Mouse (Mus musculus) macrophage (primary cell): ENCODE data around the gene Runx1. TPM values are rescaled to one million over a fixed set of nuclear protein-coding genes. Genes with fewer than 3 reads are reported as not detected.

ENCODE experiments used
- H3K27ac ChIP-seq: fragments of 350-480 bp; formaldehyde crosslinking; 2 replicates; pipeline ENCODE4 v1.9.0; 2021
- H3K36me3 ChIP-seq: fragments of 350-480 bp; formaldehyde crosslinking; 2 replicates; pipeline ENCODE4 v1.9.0; 2021; ENCODE audit errors: inconsistent target
- H3K4me3 ChIP-seq: fragments of 350-480 bp; formaldehyde crosslinking; 2 replicates; pipeline ENCODE4 v1.9.0; 2021; ENCODE audit errors: inconsistent target
- H3K79me2 ChIP-seq: fragments of 350-480 bp; formaldehyde crosslinking; 2 replicates; pipeline ENCODE4 v1.9.0; 2021; ENCODE audit errors: inconsistent target
- WGBS: methylation state at CpG from one replicate; pipeline ENCODE4 v1.1.7; 2026; ENCODE audit warnings: inconsistent platforms; ENCODE audit not compliant: missing documents; 5-methylcytosine and 5-hydroxymethylcytosine counted together
- polyA plus RNA-seq: library from polyadenylated mRNA; stranded (reverse); fragments of 250-400 nt; gene quantifications from 3 replicates; pipeline ENCODE4 v1.2.4, GENCODE M21; 2018; ENCODE audit warnings: inconsistent platforms

Runx1 gene
- polyA plus RNA-seq, 1 experiment from 2014 or later = 30.4 TPM

DNA sequence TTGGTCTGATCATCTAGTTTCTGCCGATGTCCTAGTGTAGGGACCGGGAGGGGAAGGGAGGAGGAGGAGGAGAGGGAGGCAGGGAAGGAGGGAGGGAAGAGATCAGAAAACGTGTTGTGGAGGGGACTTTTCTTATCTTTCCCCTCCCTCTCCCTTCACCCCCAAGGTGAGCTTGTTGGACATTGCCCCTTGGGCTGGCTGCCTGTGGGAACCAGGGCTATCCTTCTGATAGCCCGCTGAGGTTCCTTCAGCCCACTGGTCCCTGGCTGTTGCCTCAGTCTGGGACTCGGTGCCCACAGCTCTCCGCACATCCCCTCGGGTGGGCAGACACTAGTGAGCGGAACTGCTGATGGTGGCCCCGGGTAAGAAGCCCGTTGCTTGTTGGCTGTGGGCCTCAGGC, 181.6 kb downstream of the Runx1 start:
- peaks cover 100% of the 10 kb centered on the region for H3K79me2 ChIP-seq
- WGBS = 60% methylated on average over 9 of the region's 10 CpGs

GRCm38 (mm10) chr16:92642283-92642682, 183.7 kb downstream of the Runx1 start:
- no peak overlapping the region for H3K27ac ChIP-seq
- WGBS = 90% methylated on average over 8 of the region's 8 CpGs
- peaks cover 50% of the 10 kb centered on the region; the same call in 1 of the 2 replicates for H3K36me3 ChIP-seq

More for the DNA sequence above, 181.6 kb downstream of the Runx1 start:
- Histone ChIP-seq H3K36me3 (peaks cover 43% of the 10 kb centered on the region; the same call in 1 of the 2 replicates), H3K27ac (no peak overlapping the region), H3K4me3 (no peak overlapping the region)

DNA sequence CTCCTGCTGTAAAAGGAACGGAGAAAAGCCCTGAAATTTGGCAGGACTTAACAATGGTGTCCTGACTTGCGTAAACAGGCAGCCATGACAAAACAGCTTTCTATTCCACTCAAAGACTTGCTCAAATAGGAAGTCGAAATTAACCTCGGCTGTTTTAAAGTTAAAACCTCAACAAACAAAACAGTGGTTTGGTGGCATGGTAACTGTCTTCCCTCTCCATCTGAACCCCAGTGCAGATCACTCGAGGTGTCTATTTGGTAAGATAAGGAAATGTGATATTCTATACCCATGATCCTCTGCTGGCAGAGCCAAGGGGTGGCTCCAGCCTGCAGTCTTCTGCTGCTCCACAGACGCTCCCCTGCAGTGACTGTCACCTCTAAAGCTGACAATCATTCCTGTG, 184.9 kb downstream of the Runx1 start:
- no peak overlapping the region for H3K4me3 ChIP-seq
- peaks cover 61% of the 10 kb centered on the region for H3K36me3 ChIP-seq
- H3K79me2 ChIP-seq = peaks cover 100% of the 10 kb centered on the region
- H3K27ac ChIP-seq = no peak overlapping the region
- WGBS = 24% methylated on average over 6 of the region's 6 CpGs

More at GRCm38 (mm10) chr16:92642283-92642682, 183.7 kb downstream of the Runx1 start:
- Histone ChIP-seq H3K4me3 (no peak overlapping the region), H3K79me2 (peaks cover 100% of the 10 kb centered on the region)

DNA sequence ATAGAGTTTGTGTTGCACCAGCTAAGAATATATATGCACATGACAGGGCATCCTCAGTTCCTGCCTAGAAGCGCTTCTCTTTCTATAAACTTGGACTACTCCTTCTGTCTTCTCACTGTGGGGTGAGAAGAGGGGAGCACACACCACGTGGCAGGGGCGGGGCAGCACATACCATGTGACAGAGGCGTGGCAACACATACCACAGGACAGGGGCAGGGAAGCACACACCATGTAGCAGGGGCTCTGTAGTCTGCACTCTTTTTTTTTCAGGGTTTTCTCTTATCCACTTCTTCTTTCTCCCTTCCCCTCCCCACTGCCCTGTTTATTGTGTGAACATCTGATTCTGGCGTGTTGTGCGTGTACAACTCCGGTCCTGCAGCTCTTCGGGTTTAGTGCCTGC, 186.9 kb downstream of the Runx1 start:
- no peak overlapping the region for H3K27ac ChIP-seq
- H3K4me3 ChIP-seq = no peak overlapping the region
- H3K36me3 ChIP-seq = peaks cover 79% of the 10 kb centered on the region
- H3K79me2 ChIP-seq = peaks cover 100% of the 10 kb centered on the region
- 62% methylated on average over 8 of the region's 8 CpGs for WGBS

- Histone ChIP-seq H3K27ac (no peak overlapping the region), H3K79me2 (peaks cover 100% of the 10 kb centered on the region), H3K36me3 (peaks cover 74% of the 10 kb centered on the region), H3K4me3 (no peak overlapping the region)
- 92% methylated on average over 5 of the region's 5 CpGs for WGBS
These were observed 188.9 kb downstream of the Runx1 start for GRCm38 (mm10) chr16:92637033-92637432.

DNA sequence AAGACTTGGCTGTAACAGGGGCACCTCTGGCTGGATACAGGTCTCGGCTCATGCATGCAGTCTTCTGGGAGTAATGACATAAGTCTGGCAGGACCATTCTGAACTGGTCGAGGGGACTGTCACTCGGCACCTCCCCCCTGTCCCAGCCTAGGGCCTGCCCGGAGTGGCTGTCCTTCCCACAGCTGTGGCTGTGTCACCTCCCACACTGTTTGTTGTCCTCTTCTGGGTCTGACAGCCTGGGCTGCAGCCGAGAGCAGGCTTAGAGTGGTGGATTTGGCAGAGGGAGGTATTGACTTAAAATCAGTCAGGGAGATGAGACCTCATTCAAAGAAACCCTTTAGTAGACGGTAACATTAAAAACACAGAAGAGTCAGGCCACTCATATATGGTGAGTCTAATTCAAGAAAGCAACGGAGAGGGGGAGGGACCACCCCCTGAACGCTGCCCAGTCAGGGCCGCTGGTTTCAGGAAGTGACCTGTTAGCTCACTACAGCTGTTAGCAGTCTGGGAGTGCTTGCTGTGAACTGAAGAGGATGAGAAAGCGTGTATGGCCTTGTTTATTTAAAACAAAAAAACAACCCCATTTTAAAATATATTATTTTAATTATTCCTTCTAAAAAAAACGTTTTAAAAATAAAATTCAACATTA, 193.7 kb downstream of the Runx1 start:
- Histone ChIP-seq H3K36me3 (peaks cover 63% of the 10 kb centered on the region), H3K79me2 (peaks cover 100% of the 10 kb centered on the region; the same call in 1 of the 2 replicates), H3K4me3 (no peak overlapping the region), H3K27ac (no peak overlapping the region)
- WGBS = 67% methylated on average over 10 of the region's 11 CpGs

DNA sequence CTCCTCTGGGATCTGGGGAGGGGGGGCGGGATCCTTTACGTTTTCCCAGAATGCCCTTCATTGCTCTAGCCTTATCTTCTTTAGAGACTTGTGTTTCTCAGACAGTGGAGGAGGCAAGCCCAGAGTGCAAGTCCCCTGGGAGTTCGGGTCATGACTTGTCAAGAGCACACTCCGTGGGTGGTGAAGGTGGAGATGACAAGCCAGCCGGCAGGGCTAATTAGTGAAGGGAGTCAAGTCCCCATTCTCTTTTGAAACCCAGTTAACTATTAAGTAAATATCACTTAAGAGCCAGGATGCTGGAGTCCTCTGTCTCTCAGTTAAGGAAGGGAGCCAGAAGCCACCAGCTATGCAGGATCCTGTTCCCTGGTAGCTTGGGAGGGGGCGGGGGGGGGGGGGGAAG, 194.3 kb downstream of the Runx1 start:
- Histone ChIP-seq H3K36me3 (peaks cover 63% of the 10 kb centered on the region), H3K27ac (no peak overlapping the region), H3K79me2 (peaks cover 100% of the 10 kb centered on the region; the same call in 1 of the 2 replicates), H3K4me3 (no peak overlapping the region)
- 94% methylated on average over 5 of the region's 6 CpGs for WGBS

GRCm38 (mm10) chr16:92630950-92631349, 195.0 kb downstream of the Runx1 start:
- Histone ChIP-seq H3K36me3 (peaks cover 63% of the 10 kb centered on the region; the same call in 1 of the 2 replicates), H3K79me2 (peaks cover 100% of the 10 kb centered on the region; the same call in 1 of the 2 replicates), H3K4me3 (no peak overlapping the region), H3K27ac (no peak overlapping the region)
- WGBS = 90% methylated on average over 5 of the region's 5 CpGs

DNA sequence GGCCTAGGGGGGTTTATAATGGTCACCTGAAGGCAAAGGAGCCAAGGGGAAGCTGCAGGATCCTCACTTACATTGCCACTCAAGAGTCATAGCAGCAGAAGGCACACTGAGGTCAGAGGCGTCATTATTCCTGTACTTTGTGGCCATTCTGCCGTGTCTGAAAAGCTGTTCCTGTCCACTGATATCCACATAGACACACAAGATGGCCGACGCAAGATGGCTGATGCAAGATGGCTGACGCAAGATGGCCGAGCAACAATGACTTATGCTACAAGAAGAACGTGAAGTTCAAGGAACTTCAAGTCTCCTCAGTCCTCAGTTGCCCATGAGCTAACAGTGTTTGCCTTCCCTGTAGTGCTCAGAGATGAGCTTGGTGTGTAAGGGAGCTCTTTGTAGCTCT, 196.1 kb downstream of the Runx1 start:
- no peak overlapping the region for H3K27ac ChIP-seq
- H3K79me2 ChIP-seq = peaks cover 100% of the 10 kb centered on the region; the same call in 1 of the 2 replicates
- peaks cover 64% of the 10 kb centered on the region; the same call in 1 of the 2 replicates for H3K36me3 ChIP-seq
- WGBS = 93% methylated on average over 7 of the region's 7 CpGs
- no peak overlapping the region for H3K4me3 ChIP-seq

GRCm38 (mm10) chr16:92627262-92627661, 198.7 kb downstream of the Runx1 start:
- Histone ChIP-seq H3K36me3 (peaks cover 61% of the 10 kb centered on the region; the same call in 1 of the 2 replicates), H3K4me3 (no peak overlapping the region), H3K79me2 (peaks cover 96% of the 10 kb centered on the region; the same call in 1 of the 2 replicates), H3K27ac (no peak overlapping the region)
- WGBS = 91% methylated on average over 6 of the region's 6 CpGs

DNA sequence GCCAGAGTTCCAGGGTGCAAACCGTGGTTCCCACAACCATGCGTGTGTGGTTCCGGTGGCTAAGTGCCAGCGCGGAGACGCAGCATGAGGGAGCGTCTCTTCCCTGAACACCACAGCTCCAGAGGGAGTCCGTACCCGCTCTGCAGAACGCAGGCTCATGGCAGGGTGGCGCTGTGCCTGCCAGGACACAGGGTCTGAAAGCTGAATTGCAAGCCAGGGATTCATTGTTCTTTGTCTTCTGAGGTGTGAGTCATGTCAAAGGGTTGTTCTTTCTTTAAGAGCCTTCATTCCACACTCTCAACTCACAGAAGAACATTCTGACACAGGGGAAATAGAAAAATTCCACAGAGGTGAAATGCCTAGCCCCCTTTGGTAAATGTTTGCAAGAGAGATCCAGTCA, 202.0 kb downstream of the Runx1 start:
- WGBS = 99% methylated on average over 8 of the region's 11 CpGs

DNA sequence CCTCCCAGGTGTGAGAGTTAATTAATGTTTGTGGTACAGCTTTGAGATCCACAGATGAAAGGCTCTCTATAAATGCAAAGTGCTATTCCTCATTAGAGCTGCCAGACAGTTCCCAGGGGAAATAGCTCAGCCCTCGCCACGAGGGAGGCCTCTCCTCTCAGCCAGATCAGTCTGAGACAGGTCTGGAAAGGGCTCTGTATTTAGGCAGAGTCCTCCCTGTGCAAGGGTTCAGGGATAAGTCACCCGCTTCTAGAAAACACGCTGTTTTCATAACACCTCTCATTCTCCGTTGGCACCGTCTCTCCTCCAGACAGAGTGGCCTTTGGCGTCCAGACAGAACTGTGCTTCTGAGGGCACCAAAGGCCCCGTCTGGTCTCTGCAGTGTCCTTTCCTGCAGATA, 204.1 kb downstream of the Runx1 start:
- Histone ChIP-seq H3K27ac (peak overlapping the region; percentile 91), H3K79me2 (peaks cover 96% of the 10 kb centered on the region), H3K4me3 (no peak overlapping the region), H3K36me3 (peaks cover 42% of the 10 kb centered on the region; the same call in 1 of the 2 replicates)
- WGBS = 70% methylated on average over 8 of the region's 8 CpGs

More for the DNA sequence above, 202.0 kb downstream of the Runx1 start:
- H3K36me3 ChIP-seq = peaks cover 52% of the 10 kb centered on the region; the same call in 1 of the 2 replicates
- no peak overlapping the region for H3K27ac ChIP-seq
- peaks cover 96% of the 10 kb centered on the region for H3K79me2 ChIP-seq
- H3K4me3 ChIP-seq = no peak overlapping the region

- Histone ChIP-seq H3K4me3 (no peak overlapping the region), H3K27ac (peak overlapping the region; percentile 91), H3K36me3 (peaks cover 33% of the 10 kb centered on the region; the same call in 1 of the 2 replicates), H3K79me2 (peaks cover 96% of the 10 kb centered on the region)
- 8% methylated on average over 10 of the region's 10 CpGs for WGBS
These were observed 205.0 kb downstream of the Runx1 start for GRCm38 (mm10) chr16:92620841-92621518.

DNA sequence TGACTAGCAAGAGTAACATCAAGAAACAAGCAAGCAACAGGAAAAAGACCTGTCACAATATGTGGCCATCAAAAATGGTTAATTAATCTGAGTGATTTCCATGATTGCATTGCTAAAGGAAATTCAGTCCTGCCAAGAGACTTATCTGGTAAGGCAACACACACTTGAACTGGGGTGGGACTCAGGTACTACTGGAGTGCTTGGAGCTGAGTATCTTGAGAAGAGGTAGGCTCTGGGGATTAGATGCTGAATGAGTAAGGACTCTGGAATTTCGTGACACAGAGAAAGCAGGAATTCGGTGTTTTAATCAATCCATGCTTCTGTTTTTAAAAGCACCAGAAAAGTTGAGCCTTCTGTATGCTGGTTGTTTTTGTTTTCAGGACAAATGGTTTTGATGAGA, 209.1 kb downstream of the Runx1 start:
- 97% methylated on average over 2 of the region's 2 CpGs for WGBS
- Histone ChIP-seq H3K36me3 (peaks cover 9% of the 10 kb centered on the region; the same call in 1 of the 2 replicates), H3K4me3 (no peak overlapping the region), H3K79me2 (peaks cover 96% of the 10 kb centered on the region), H3K27ac (no peak overlapping the region)
